Mouse (Mus musculus) limb, embryonic 13.5 days (tissue): ENCODE measurements around the gene Grcc10. TPM values are rescaled to one million over a fixed set of nuclear protein-coding genes. Genes with fewer than 3 reads are reported as not detected.

Experiments used
- ATAC-seq: fragments of 200-750 bp; cut with Nextera tagmentation; 2 replicates; pipeline ENCODE4 v1.8.0; 2017; ENCODE audit warnings: low read depth, moderate number of reproducible peaks, moderate TSS enrichment; ENCODE audit not compliant: low FRiP score
- H3K27ac ChIP-seq: fragments of 300-500 bp; sonication (generic); 2 replicates; pipeline ENCODE4 v1.5.1; 2015; ENCODE audit warnings: inconsistent platforms, mild to moderate bottlenecking, moderate library complexity
- H3K27me3 ChIP-seq: fragments of 300-500 bp; sonication (generic); 2 replicates; pipeline ENCODE4 v1.6.1; 2015; ENCODE audit warnings: mild to moderate bottlenecking, inconsistent platforms
- H3K36me3 ChIP-seq: fragments of 300-500 bp; sonication (generic); 2 replicates; pipeline ENCODE4 v1.6.1; 2015; ENCODE audit warnings: inconsistent platforms, mild to moderate bottlenecking, moderate library complexity
- H3K4me1 ChIP-seq: fragments of 300-500 bp; sonication (generic); 2 replicates; pipeline ENCODE4 v1.6.1; 2015; ENCODE audit warnings: inconsistent platforms
- H3K4me2 ChIP-seq: fragments of 300-500 bp; sonication (generic); replicated peaks from 2 replicates; pipeline ENCODE4 v1.6.1; 2015; ENCODE audit warnings: inconsistent platforms, mild to moderate bottlenecking, moderate library complexity
- H3K4me3 ChIP-seq: fragments of 300-500 bp; sonication (generic); 2 replicates; pipeline ENCODE4 v1.5.1; 2015; ENCODE audit warnings: moderate library complexity, mild to moderate bottlenecking, inconsistent platforms
- H3K9ac ChIP-seq: fragments of 300-500 bp; sonication (generic); 2 replicates; pipeline ENCODE4 v1.6.1; 2015; ENCODE audit warnings: mild to moderate bottlenecking, inconsistent platforms
- H3K9me3 ChIP-seq: fragments of 300-500 bp; sonication (generic); 2 replicates; pipeline ENCODE4 v1.6.1; 2016; ENCODE audit warnings: inconsistent platforms
- WGBS: fragments of 180-500 bp; shearing (Covaris S2); methylation state at CpG from one replicate; pipeline ENCODE4 v1.1.7; 2015; 5-methylcytosine and 5-hydroxymethylcytosine counted together
- polyA plus RNA-seq: library from polyadenylated mRNA; unstranded; fragments of >200 nt; fragmentation: Nextera tagmentation; extraction: Ambion mirVana; gene quantifications from 2 replicates; pipeline ENCODE4 v1.2.1, GENCODE M21; 2015

Grcc10 gene
- polyA plus RNA-seq, 1 experiment from 2014 or later = 480 TPM

- Histone ChIP-seq H3K9ac (no peak overlapping the region), H3K4me2 (no peak overlapping the region), H3K9me3 (no peaks in the 10 kb centered on the region), H3K27me3 (no peaks in the 10 kb centered on the region), H3K4me3 (no peak overlapping the region), H3K27ac (no peak overlapping the region), H3K36me3 (no peaks in the 10 kb centered on the region), H3K4me1 (no peaks in the 10 kb centered on the region)
- ATAC-seq = no peak
- WGBS = 73% methylated on average over 8 of the region's 8 CpGs
Observed at GRCm38 (mm10) chr6:124723541-124723940, 17.6 kb downstream of the Grcc10 start.

- ATAC-seq = no peak
- Histone ChIP-seq H3K4me3 (no peak overlapping the region), H3K27ac (no peak overlapping the region), H3K9ac (no peak overlapping the region), H3K4me1 (no peaks in the 10 kb centered on the region), H3K4me2 (no peak overlapping the region), H3K36me3 (0 out of 2 replicates have a peak, but pooled peaks cover under 1% of the 10 kb centered on the region), H3K27me3 (no peaks in the 10 kb centered on the region), H3K9me3 (no peaks in the 10 kb centered on the region)
- WGBS = 86% methylated on average over 6 of the region's 6 CpGs
Observed at GRCm38 (mm10) chr6:124722876-124723473, 18.2 kb downstream of the Grcc10 start.

GRCm38 (mm10) chr6:124720904-124721303 lies 20.3 kb downstream of the Grcc10 start:
- H3K9me3 ChIP-seq = no peaks in the 10 kb centered on the region
- H3K9ac ChIP-seq = no peak overlapping the region
- peaks cover 21% of the 10 kb centered on the region for H3K36me3 ChIP-seq
- no peak overlapping the region for H3K27ac ChIP-seq
- no peak overlapping the region for H3K4me2 ChIP-seq
- no peak for ATAC-seq
- no peaks in the 10 kb centered on the region for H3K4me1 ChIP-seq
- H3K27me3 ChIP-seq = no peaks in the 10 kb centered on the region
- WGBS = 79% methylated on average over 11 of the region's 11 CpGs
- no peak overlapping the region for H3K4me3 ChIP-seq

GRCm38 (mm10) chr6:124719354-124719978 lies 21.7 kb downstream of the Grcc10 start:
- Histone ChIP-seq H3K36me3 (peaks cover 36% of the 10 kb centered on the region), H3K9ac (peak overlapping the region; percentile 61), H3K4me1 (no peaks in the 10 kb centered on the region), H3K27me3 (no peaks in the 10 kb centered on the region), H3K9me3 (no peaks in the 10 kb centered on the region), H3K27ac (no peak overlapping the region), H3K4me2 (peak overlapping the region; percentile 36), H3K4me3 (peak overlapping the region; percentile 28; the same call in 1 of the 2 replicates)
- WGBS = 61% methylated on average over 7 of the region's 7 CpGs
- no peak for ATAC-seq

- Histone ChIP-seq H3K36me3 (peaks cover 43% of the 10 kb centered on the region), H3K9ac (peak overlapping the region; percentile 61), H3K9me3 (no peaks in the 10 kb centered on the region), H3K4me1 (peaks cover 7% of the 10 kb centered on the region), H3K27me3 (no peaks in the 10 kb centered on the region), H3K4me3 (peak overlapping the region; percentile 28), H3K27ac (no peak overlapping the region), H3K4me2 (peak overlapping the region; percentile 44)
- ATAC-seq = no peak
- WGBS = 60% methylated on average over 16 of the region's 16 CpGs
Observed at GRCm38 (mm10) chr6:124718703-124719102, 22.5 kb downstream of the Grcc10 start.

GRCm38 (mm10) chr6:124717968-124718367 lies 23.2 kb downstream of the Grcc10 start:
- Histone ChIP-seq H3K4me3 (peak overlapping the region; percentile 28), H3K4me1 (peaks cover 14% of the 10 kb centered on the region), H3K36me3 (peaks cover 43% of the 10 kb centered on the region), H3K9me3 (no peaks in the 10 kb centered on the region), H3K27me3 (no peaks in the 10 kb centered on the region), H3K27ac (no peak overlapping the region), H3K4me2 (peak overlapping the region; percentile 44), H3K9ac (no peak overlapping the region; the same call in 1 of the 2 replicates)
- no peak for ATAC-seq
- 72% methylated on average over 13 of the region's 13 CpGs for WGBS

- H3K27ac ChIP-seq = no peak overlapping the region; the same call in 1 of the 2 replicates
- 0 out of 2 replicates have a peak overlapping the region, but pooled peaks have one; percentile 14 for H3K4me2 ChIP-seq
- H3K36me3 ChIP-seq = peaks cover 43% of the 10 kb centered on the region
- no peaks in the 10 kb centered on the region for H3K27me3 ChIP-seq
- no peak for ATAC-seq
- H3K4me3 ChIP-seq = no peak overlapping the region
- H3K9me3 ChIP-seq = no peaks in the 10 kb centered on the region
- WGBS = 70% methylated on average over 20 of the region's 20 CpGs
- no peak overlapping the region for H3K9ac ChIP-seq
- H3K4me1 ChIP-seq = peaks cover 16% of the 10 kb centered on the region
Observed at GRCm38 (mm10) chr6:124716864-124717490, 24.2 kb downstream of the Grcc10 start.

GRCm38 (mm10) chr6:124712918-124713317 lies 28.3 kb downstream of the Grcc10 start:
- H3K27me3 ChIP-seq = no peaks in the 10 kb centered on the region
- H3K4me1 ChIP-seq = peaks cover 39% of the 10 kb centered on the region
- peak overlapping the region; percentile 97 for H3K9ac ChIP-seq
- H3K36me3 ChIP-seq = peaks cover 61% of the 10 kb centered on the region
- no peaks in the 10 kb centered on the region for H3K9me3 ChIP-seq
- ATAC-seq = no peak
- WGBS = 16% methylated on average over 11 of the region's 11 CpGs
- H3K27ac ChIP-seq = 0 out of 2 replicates have a peak overlapping the region, but pooled peaks have one; percentile 90
- H3K4me2 ChIP-seq = peak overlapping the region; percentile 90
- H3K4me3 ChIP-seq = peak overlapping the region; percentile 99

- H3K4me3 ChIP-seq = peak within 1 kb of the TSS; percentile 99
- peaks cover 61% of the 10 kb centered on the region for H3K36me3 ChIP-seq
- peak within 1 kb of the TSS; percentile 90 for H3K4me2 ChIP-seq
- H3K9me3 ChIP-seq = no peaks in the 10 kb centered on the region
- no peaks in the 10 kb centered on the region for H3K27me3 ChIP-seq
- ATAC-seq = peak; percentile 96
- H3K4me1 ChIP-seq = peaks cover 39% of the 10 kb centered on the region
- H3K9ac ChIP-seq = peak within 1 kb of the TSS; percentile 97
- WGBS = under 1% methylated on average over 76 of the region's 76 CpGs
- peak within 1 kb of the TSS; percentile 90 for H3K27ac ChIP-seq
Observed at GRCm38 (mm10) chr6:124711824-124712782, 29.1 kb downstream of the Grcc10 start, which contains the start of the genes Emg1 and Phb2. TSS of gene Emg1 (minus strand) at chr6:124712178. TSS of gene Phb2 (plus strand) at chr6:124712336.

GRCm38 (mm10) chr6:124708289-124708889 lies 32.8 kb downstream of the Grcc10 start:
- Histone ChIP-seq H3K4me2 (no peak overlapping the region), H3K36me3 (peaks cover 62% of the 10 kb centered on the region), H3K9ac (no peak overlapping the region), H3K4me1 (peaks cover 29% of the 10 kb centered on the region), H3K27ac (no peak overlapping the region), H3K27me3 (no peaks in the 10 kb centered on the region), H3K9me3 (no peaks in the 10 kb centered on the region), H3K4me3 (no peak overlapping the region)
- 93% methylated on average over 10 of the region's 10 CpGs for WGBS
- ATAC-seq = no peak

- H3K9ac ChIP-seq = no peak overlapping the region
- H3K4me2 ChIP-seq = no peak overlapping the region
- no peak overlapping the region for H3K4me3 ChIP-seq
- no peaks in the 10 kb centered on the region for H3K27me3 ChIP-seq
- WGBS = 84% methylated on average over 5 of the region's 5 CpGs
- H3K36me3 ChIP-seq = peaks cover 84% of the 10 kb centered on the region
- ATAC-seq = no peak
- H3K27ac ChIP-seq = no peak overlapping the region
- H3K4me1 ChIP-seq = peaks cover 22% of the 10 kb centered on the region
- H3K9me3 ChIP-seq = no peaks in the 10 kb centered on the region
Observed at GRCm38 (mm10) chr6:124706061-124706627, 35.0 kb downstream of the Grcc10 start.
